ENCODE assay signal across 11 mouse cellular contexts in genomic region chr6:5413282-5413681, GRCm38 (mm10). TPM values are rescaled to one million over a fixed set of nuclear protein-coding genes. Genes with fewer than 3 reads are reported as not detected.
A peak's percentile ranks its signal among the peaks of the same experiment; 100 is the strongest.
DNase-seq lines count a peak whose midpoint lies in the region; ATAC-seq lines count a peak whose summit lies in the region.
"Had no signal": no experiment of that assay in that cellular context is flagged by ENCODE, and none has a peak within 500 bp of the region (broad histone marks: within the 10 kb centered on the region; RNA-seq: fewer than 3 reads in every experiment).

No protein-coding gene starts in this region.

- no peaks in the 10 kb centered on the region for H3K27me3 ChIP-seq in hindbrain, embryonic 14.5 days (ENCODE audit: control insufficient read depth, insufficient read depth, low read length)
- H3K27me3 ChIP-seq: megakaryocyte, embryonic 14.5 days had no signal

- no peaks in the 10 kb centered on the region for H3K36me3 ChIP-seq in hindbrain, embryonic 14.5 days (replicated peaks; ENCODE audit: control insufficient read depth, insufficient read depth)

- H3K4me2 ChIP-seq in hindbrain, embryonic 14.5 days (replicated peaks) = no peak overlapping the region

- peaks cover 21% of the 10 kb centered on the region for H3K4me1 ChIP-seq in hindbrain, embryonic 14.5 days (replicated peaks; ENCODE audit: control insufficient read depth, insufficient read depth, low read length)
- H3K4me1 ChIP-seq: megakaryocyte, embryonic 14.5 days had no signal

- H3K9ac ChIP-seq in hindbrain, embryonic 14.5 days = no peak overlapping the region

- no peaks in the 10 kb centered on the region for H3K9me3 ChIP-seq in hindbrain, embryonic 14.5 days (ENCODE audit: control insufficient read depth, low read length)
- H3K9me3 ChIP-seq: megakaryocyte, embryonic 14.5 days had no signal

- no peak for ATAC-seq in hindbrain, embryonic 14.5 days (ENCODE audit: low FRiP score)
- ATAC-seq: Patski had no signal

- no peak overlapping the region for H3K27ac ChIP-seq in hindbrain, embryonic 14.5 days

- DNase-seq in kidney, postnatal 25 days = peak; percentile 47 to 55
- no peak for DNase-seq in kidney, adult 9 months
- DNase-seq in adrenal gland, postnatal 10 days = peak; percentile 84
- peak; percentile 21 to 62 for DNase-seq in heart, adult 9 months (ENCODE audit: low spot score in 2 of 2)
- peak; percentile 17 for DNase-seq in ovary, postnatal 14 days (ENCODE audit: low spot score)
- no peak for DNase-seq in B cell, adult 2 months
- no peak for DNase-seq in frontal cortex, postnatal 25 days (ENCODE audit: low spot score in 2 of 2)
- DNase-seq in hindbrain, embryonic 14.5 days (ENCODE audit: low spot score) = no peak

- WGBS in hindbrain, embryonic 14.5 days = 53% methylated on average over 8 of the region's 8 CpGs

- no peak overlapping the region for H3K4me3 ChIP-seq in hindbrain, embryonic 14.5 days (replicated peaks; ENCODE audit: low read length)
- H3K4me3 ChIP-seq: erythroblast, embryonic 14.5 days; megakaryocyte, embryonic 14.5 days had no signal

RNA-seq across cellular contexts. Expression of gene Asb4, which starts 30.1 kb away (rescaled TPM):
- 1 to 10 TPM; 6.0 to 6.3 TPM for total RNA-seq in adrenal gland, postnatal 10 days (2021)
- 17.1 and 18.7 TPM in 2 replicates for polyA plus RNA-seq in hindbrain, embryonic 14.5 days (2014; fragmentation: Nextera tagmentation; extraction: Ambion mirVana)
- polyA plus RNA-seq: erythroblast, embryonic 14.5 days; Patski had no signal

Comparison
In these comparisons a context has a peak if more than half of its experiments do, and no peak if none do; other contexts are left out.
1. DNase-seq: peak in kidney, postnatal 25 days (2 of 2), adrenal gland, postnatal 10 days (single experiment), heart, adult 9 months (2 of 2) and ovary, postnatal 14 days (single experiment); none in kidney, adult 9 months (single experiment), B cell, adult 2 months (0 of 2), frontal cortex, postnatal 25 days (0 of 2) and hindbrain, embryonic 14.5 days (single experiment).